Mouse (Mus musculus): ENCODE results near the gene 4930535I16Rik.

DNA sequence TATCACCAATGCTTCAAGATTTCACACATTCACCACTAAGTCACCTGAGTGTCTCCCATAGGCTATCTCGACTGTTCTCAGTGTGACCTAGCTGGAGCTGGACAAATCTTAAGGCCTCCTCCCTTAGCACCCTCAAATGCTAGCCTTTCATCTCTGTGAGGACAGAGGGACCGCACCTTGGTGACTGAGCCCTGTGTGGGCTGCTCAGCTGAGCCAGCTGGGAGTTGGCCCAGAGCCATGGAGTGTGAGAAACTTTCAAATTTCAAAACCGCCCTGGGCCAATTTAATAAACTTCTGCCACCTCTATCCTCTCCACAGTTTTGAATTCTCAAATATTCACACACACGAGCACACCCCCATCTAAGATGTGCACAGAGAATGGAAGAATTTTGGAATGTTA lies 43.1 kb upstream of the 4930535I16Rik start:
- TF ChIP-seq POLR2A (IDR thresholded peaks at IDR 0.05; ENCODE audit: control insufficient read depth, extremely low read depth, insufficient read depth, low read length, poor library complexity) (no peak), CTCF (IDR thresholded peaks at IDR 0.05; ENCODE audit: borderline replicate concordance, control insufficient read depth, extremely low read depth, insufficient read depth, low read length, poor library complexity) (no peak)
